Mouse (Mus musculus) heart, adult 8-10 months (tissue): ENCODE measurements at regions not wholly inside any gene's neighbourhood (a gene's known extent, or its start where the extent isn't known, plus 50 kb on each side); places are given as distances from the start of the nearest gene placed in this dataset.

Experiments used
- DNase-seq: peaks from one replicate; pipeline ENCODE4 v3.0.0; 2022; ENCODE audit warnings: low spot score

GRCm38 (mm10) chr12:14415543-14416181 lies 263.8 kb upstream of the Fam84a start:
- DNase-seq = no peak

- no peak for DNase-seq
Measured at GRCm38 (mm10) chr12:14411102-14411501, 259.2 kb upstream of the Fam84a start.

GRCm38 (mm10) chr12:14405796-14406195 lies 253.9 kb upstream of the Fam84a start:
- DNase-seq = no peak

- no peak for DNase-seq
Measured at GRCm38 (mm10) chr12:14376211-14376610, 224.4 kb upstream of the Fam84a start.

GRCm38 (mm10) chr12:14338244-14338799 lies 186.5 kb upstream of the Fam84a start:
- no peak for DNase-seq

GRCm38 (mm10) chr12:14337813-14338212 lies 186.0 kb upstream of the Fam84a start:
- no peak for DNase-seq

- DNase-seq = no peak
Measured at GRCm38 (mm10) chr12:14318693-14319092, 166.8 kb upstream of the Fam84a start.

DNA sequence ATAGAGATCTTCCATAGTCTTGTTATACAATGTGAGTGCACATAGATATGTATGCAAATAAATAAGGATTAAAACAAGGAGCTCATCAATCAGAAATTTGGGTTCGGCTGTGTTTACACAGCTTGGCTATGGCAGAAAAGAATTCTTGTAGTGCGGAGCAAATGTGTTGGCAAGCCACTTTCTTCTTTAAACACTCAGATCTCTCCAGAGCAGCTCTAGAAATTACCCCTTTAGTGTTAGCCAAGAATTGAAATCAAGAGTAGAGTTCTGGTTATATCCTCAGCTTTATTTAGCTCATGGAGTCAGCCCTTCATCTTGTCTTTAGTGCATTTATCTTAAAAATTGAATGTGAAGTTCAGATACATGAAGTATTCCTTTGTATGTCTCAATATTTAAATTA lies 164.5 kb upstream of the Fam84a start:
- DNase-seq = no peak

- peak; percentile 10 for DNase-seq
Measured at GRCm38 (mm10) chr12:14315780-14316179, 163.9 kb upstream of the Fam84a start.

GRCm38 (mm10) chr12:14302366-14302930 lies 150.6 kb upstream of the Fam84a start:
- DNase-seq = no peak

- no peak for DNase-seq
Measured at GRCm38 (mm10) chr12:14301676-14302365, 150.0 kb upstream of the Fam84a start.

DNA sequence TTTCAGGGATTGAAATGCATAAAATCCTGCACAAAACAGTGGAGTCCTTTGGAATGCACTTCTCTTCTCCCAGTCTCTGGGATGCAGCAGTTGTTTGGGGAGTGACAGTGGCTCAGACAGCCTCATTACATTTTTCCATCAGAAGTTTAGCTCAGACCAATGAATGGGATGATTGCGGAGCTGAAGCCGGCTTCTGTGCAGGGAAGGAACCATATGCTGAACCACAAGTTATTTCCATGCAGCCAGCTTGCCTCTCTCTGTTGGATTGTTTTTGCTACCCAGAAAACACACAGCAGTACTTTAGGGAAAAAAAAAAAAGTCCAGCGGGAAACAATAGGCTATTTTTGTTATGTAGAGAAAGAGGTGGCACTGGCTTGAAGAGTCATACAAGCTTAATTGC lies 140.2 kb upstream of the Fam84a start:
- DNase-seq = no peak

DNA sequence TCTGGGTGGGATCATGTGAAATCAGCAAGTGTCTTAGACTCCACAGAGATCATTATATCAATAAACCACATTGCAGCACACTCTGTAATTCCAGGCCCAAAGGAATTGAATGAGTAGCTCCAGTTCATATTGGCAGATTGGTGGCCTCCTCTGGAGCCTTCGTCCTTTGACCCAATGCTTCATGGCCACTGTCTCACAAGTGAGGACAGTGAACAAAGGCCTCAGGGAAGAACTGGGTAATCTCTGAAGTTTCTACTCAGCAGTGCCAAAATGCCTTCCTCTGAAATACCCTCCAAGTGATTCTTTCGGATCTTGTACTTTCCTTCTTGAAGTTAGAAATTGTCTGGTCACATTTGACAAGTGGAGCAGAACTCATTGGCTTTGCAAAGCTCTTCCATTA lies 135.8 kb upstream of the Fam84a start:
- DNase-seq = no peak

- DNase-seq = no peak
Measured at GRCm38 (mm10) chr12:14286676-14287075, 134.8 kb upstream of the Fam84a start.

DNA sequence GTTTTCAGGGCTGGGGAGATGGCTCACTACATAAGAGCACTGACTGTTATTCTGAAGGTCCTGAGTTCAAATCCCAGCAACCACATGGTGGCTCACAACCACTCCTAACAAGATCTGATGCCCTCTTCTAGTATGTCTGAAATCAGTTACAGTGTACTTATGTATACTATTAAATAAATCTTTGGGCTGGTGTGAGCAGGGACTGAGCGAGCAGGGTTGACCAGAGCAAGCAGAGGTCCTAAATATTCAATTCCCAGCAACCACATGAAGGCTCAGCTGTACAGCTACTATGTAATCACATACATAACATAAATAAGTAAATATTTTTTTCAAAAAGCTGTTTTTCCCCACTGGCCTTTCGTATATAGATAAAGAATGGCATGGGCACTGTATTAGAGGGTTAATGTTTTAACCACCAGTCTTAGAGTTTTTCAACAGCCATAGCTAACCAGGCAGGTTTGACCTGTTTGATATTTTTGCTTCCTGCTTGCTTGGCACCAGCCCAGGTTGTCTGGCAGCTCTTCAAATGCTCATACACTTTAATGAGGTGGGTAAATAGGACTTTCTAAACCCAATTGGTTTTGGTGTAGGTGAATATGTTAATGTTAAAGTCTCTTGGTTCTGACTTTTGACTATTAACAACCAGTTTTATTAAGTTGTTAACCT lies 134.1 kb upstream of the Fam84a start:
- DNase-seq = no peak

DNA sequence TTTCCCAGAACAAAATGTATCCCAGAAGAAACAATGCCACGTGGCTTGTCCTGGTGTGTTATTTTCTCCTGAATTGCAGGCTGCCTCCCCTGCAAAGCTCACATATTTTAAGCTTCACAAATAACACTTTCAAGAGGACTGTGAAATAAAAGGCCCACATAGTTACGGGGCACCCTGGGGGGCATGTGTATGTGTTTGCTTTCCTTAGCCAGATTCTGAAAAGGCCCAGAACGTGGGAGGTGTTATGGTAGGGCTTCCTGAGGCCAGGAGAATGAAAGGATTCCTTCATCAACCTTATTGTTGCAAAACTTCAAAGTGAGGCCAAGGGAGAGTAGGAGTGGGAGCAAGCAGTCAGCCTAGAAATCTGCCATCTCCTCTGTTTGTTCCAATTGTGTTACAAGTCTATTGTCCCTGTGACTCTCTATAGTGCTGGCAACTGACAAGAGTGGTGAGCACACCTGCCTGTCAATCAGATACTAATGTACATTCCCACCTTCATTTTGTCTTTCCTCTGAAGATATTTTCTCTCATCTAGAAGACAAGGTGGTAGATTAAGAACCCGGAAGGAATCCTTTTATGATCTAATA lies 131.3 kb upstream of the Fam84a start:
- no peak for DNase-seq

DNA sequence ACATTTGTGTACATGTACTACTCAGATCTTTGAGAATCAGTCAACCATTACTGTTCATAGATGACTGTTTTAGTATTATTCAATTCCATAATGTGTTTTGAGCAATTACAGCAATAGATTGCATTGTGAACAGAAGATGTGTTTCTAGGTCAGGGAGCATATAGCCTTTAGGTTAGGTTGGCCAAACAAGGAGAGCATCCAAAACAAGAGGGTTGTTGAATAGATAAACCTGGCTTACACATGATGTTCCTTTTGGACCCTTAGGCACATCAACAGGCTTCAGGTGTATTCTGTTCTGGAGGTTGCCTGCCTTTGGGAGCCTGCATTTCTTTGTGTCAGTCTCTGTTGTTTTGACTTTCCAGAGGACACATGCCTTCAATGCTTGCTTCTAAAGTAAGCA lies 123.4 kb upstream of the Fam84a start:
- no peak for DNase-seq

- DNase-seq = no peak
Measured at GRCm38 (mm10) chr12:14274796-14275195, 122.9 kb upstream of the Fam84a start.

- DNase-seq = no peak
Measured at GRCm38 (mm10) chr12:14271216-14271615, 119.4 kb upstream of the Fam84a start.

GRCm38 (mm10) chr12:14261102-14261501 lies 109.2 kb upstream of the Fam84a start:
- no peak for DNase-seq

GRCm38 (mm10) chr12:14260288-14260687 lies 108.4 kb upstream of the Fam84a start:
- DNase-seq = no peak

- DNase-seq = no peak
Measured at GRCm38 (mm10) chr12:14253336-14253735, 101.5 kb upstream of the Fam84a start.
